ENCODE assay signal across 8 mouse cellular contexts in the genomic region with DNA sequence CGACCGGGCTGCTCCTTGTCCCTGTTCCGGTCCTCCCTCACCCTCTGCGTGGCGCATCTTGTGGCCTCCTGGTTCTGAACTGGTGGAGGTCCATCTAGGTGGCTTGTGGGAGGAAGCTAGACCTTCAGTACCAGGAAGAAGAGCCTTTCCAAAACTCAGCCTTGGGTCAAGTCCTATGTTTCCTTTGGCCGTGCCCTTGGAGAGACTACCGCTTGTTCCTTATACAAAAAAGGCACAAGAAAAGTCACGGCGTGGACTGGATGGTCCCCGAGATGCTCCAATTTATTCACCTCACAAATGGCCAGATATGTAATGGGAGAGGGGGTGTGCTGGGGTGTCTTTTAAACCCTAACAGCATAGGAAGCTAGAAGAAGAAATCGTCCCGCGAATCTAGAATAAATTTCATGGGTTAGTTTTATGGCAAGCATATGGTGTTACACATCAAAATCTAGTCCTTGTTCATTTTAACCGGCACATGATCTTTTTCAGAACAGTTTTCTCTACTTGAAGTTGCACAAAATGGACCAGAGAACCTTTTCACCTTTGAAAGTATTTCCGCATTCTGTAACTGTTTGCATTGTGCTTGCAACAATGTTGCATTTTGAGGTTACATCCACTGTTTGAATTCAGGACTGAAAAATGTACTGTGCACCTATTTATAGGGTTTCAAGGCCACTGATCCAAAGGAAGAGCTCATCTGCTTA. TPM values are rescaled to one million over a fixed set of nuclear protein-coding genes. Genes with fewer than 3 reads are reported as not detected.
DNase-seq lines count a peak whose midpoint lies in the region; ATAC-seq lines count a peak whose summit lies in the region.

A gene (minus strand): TSS at position 246 of the 704 bp plus-strand sequence.

- 10% methylated on average over 13 of the region's 15 CpGs for WGBS in embryonic facial prominence, embryonic 14.5 days
- WGBS in limb, embryonic 13.5 days = 9% methylated on average over 15 of the region's 15 CpGs
- 5% methylated on average over 15 of the region's 15 CpGs for WGBS in neural tube, embryonic 15.5 days

- H3K36me3 ChIP-seq in embryonic facial prominence, embryonic 14.5 days (ENCODE audit: control insufficient read depth, insufficient read depth, low read length) = 0 out of 2 replicates have a peak, but pooled peaks cover 4% of the 10 kb centered on the region
- H3K36me3 ChIP-seq in limb, embryonic 13.5 days = no peaks in the 10 kb centered on the region
- H3K36me3 ChIP-seq in neural tube, embryonic 15.5 days = no peaks in the 10 kb centered on the region

- peaks cover 10% of the 10 kb centered on the region for H3K4me1 ChIP-seq in embryonic facial prominence, embryonic 14.5 days (ENCODE audit: control insufficient read depth, insufficient read depth, low read length)
- H3K4me1 ChIP-seq in limb, embryonic 13.5 days = peaks cover 17% of the 10 kb centered on the region
- peaks cover 21% of the 10 kb centered on the region for H3K4me1 ChIP-seq in neural tube, embryonic 15.5 days

- H3K27me3 ChIP-seq in embryonic facial prominence, embryonic 14.5 days (replicated peaks; ENCODE audit: control insufficient read depth, insufficient read depth, low read length) = no peaks in the 10 kb centered on the region
- no peaks in the 10 kb centered on the region for H3K27me3 ChIP-seq in limb, embryonic 13.5 days
- no peaks in the 10 kb centered on the region for H3K27me3 ChIP-seq in neural tube, embryonic 15.5 days (replicated peaks)

- H3K9ac ChIP-seq in embryonic facial prominence, embryonic 14.5 days (ENCODE audit: low read depth, low read length) = peak within 1 kb of the TSS; percentile 98
- peak within 1 kb of the TSS; percentile 97 for H3K9ac ChIP-seq in limb, embryonic 13.5 days
- peak within 1 kb of the TSS; percentile 89 for H3K9ac ChIP-seq in neural tube, embryonic 15.5 days (replicated peaks)

- no peaks in the 10 kb centered on the region for H3K9me3 ChIP-seq in embryonic facial prominence, embryonic 14.5 days (ENCODE audit: control insufficient read depth, low read length)
- no peaks in the 10 kb centered on the region for H3K9me3 ChIP-seq in limb, embryonic 13.5 days
- no peaks in the 10 kb centered on the region for H3K9me3 ChIP-seq in neural tube, embryonic 15.5 days (replicated peaks)

- DNase-seq in thymus, postnatal 0 days (ENCODE audit: low spot score) = no peak
- DNase-seq in thymus, postnatal 36 days = no peak
- DNase-seq in embryonic facial prominence, embryonic 14.5 days (ENCODE audit: low spot score) = no peak
- no peak for DNase-seq in heart, postnatal 14 days
- DNase-seq in spleen, postnatal 14 days (ENCODE audit: low spot score in 2 of 2) = no peak
- DNase-seq in right cerebral cortex, postnatal 25 days = no peak

- no peak; the same call in 1 of the 2 replicates for ATAC-seq in embryonic facial prominence, embryonic 14.5 days (ENCODE audit: low read depth)
- no peak; the same call in 1 of the 2 replicates for ATAC-seq in limb, embryonic 13.5 days (ENCODE audit: low FRiP score, low read depth)
- ATAC-seq in neural tube, embryonic 15.5 days (ENCODE audit: low FRiP score) = no peak; the same call in 1 of the 2 replicates

- peak within 1 kb of the TSS; percentile 95 for H3K4me3 ChIP-seq in embryonic facial prominence, embryonic 14.5 days (ENCODE audit: low read depth, low read length)
- peak within 1 kb of the TSS; percentile 88 for H3K4me3 ChIP-seq in limb, embryonic 13.5 days
- peak within 1 kb of the TSS; percentile 83 for H3K4me3 ChIP-seq in neural tube, embryonic 15.5 days (replicated peaks)

- H3K27ac ChIP-seq in embryonic facial prominence, embryonic 14.5 days (replicated peaks; ENCODE audit: low read depth, low read length) = peak within 1 kb of the TSS; percentile 99
- peak within 1 kb of the TSS; percentile 97 for H3K27ac ChIP-seq in limb, embryonic 13.5 days
- peak within 1 kb of the TSS; percentile 99 for H3K27ac ChIP-seq in neural tube, embryonic 15.5 days (replicated peaks)

- intact Hi-C loops in heart, postnatal 14 days (cut with DNase I) = loop anchor here (10.0 kb wide), 1 partner anchor 1242 kb away; a partner anchor contains a TSS

- peak within 1 kb of the TSS; percentile 79 for H3K4me2 ChIP-seq in embryonic facial prominence, embryonic 14.5 days (ENCODE audit: low read depth, low read length)
- H3K4me2 ChIP-seq in limb, embryonic 13.5 days (replicated peaks) = peak within 1 kb of the TSS; percentile 71
- peak within 1 kb of the TSS; percentile 69 for H3K4me2 ChIP-seq in neural tube, embryonic 15.5 days

RNA-seq across cellular contexts. Expression of the gene that starts here (rescaled TPM):
- polyA plus RNA-seq in thymus, postnatal 0 days (2015; fragmentation: Nextera tagmentation; extraction: Ambion mirVana) = 44.2 and 49.1 TPM in 2 replicates
- 42.7 and 45.6 TPM in 2 replicates for polyA plus RNA-seq in embryonic facial prominence, embryonic 14.5 days (2014; fragmentation: Nextera tagmentation; extraction: Ambion mirVana)
- 10 to 100 TPM; 53.7 to 59.1 TPM for total RNA-seq in heart, postnatal 14 days (2021)
- polyA plus RNA-seq in limb, embryonic 13.5 days (2015; fragmentation: Nextera tagmentation; extraction: Ambion mirVana) = 57.9 and 60.2 TPM in 2 replicates
- polyA plus RNA-seq in neural tube, embryonic 15.5 days (2015; fragmentation: Nextera tagmentation; extraction: Ambion mirVana) = 81.8 and 82.6 TPM in 2 replicates
